In the genomic region with DNA sequence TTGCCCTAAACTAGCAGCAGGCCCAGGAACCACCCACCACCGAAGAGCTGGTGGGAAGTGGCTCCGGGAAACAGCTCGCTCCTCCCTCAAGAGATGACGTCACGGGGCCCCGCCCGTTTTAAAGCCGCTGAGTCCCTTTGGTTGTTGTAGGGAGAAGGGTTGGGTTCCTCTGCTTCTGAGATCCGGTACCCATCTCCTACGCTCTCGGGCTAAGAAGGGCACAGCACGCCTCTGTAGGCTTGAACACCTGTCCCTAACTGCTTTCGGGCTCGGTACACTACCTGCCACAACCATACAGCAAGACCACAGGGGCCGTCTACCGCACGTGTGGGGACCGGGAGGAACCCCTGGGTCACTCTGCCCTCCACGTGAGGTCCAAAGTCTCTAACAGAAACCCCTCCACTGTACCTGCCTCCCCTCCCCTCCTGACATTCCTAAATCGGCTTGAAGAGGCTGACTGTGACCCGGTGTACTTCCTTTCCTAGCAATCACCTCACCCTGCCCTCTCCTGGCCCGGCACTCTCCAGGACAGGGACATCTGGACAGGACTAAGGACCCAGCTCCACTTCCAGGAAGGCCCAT, we compare ENCODE assay signal across 9 mouse cellular contexts. TPM values are rescaled to one million over a fixed set of nuclear protein-coding genes. Genes with fewer than 3 reads are reported as not detected.
DNase-seq lines count a peak whose midpoint lies in the region; ATAC-seq lines count a peak whose summit lies in the region.
"Had no signal": no experiment of that assay in that cellular context is flagged by ENCODE, and none has a peak within 500 bp of the region (broad histone marks: within the 10 kb centered on the region; RNA-seq: fewer than 3 reads in every experiment).

No protein-coding gene starts in this region.

- intact Hi-C loops in heart, postnatal 10 days (cut with DNase I): loop anchor here (10.0 kb wide), 1 partner anchor 296 kb away; a partner anchor contains a TSS

- 7% methylated on average over 22 of the region's 22 CpGs for WGBS in forebrain, embryonic 13.5 days
- 6% methylated on average over 22 of the region's 22 CpGs for WGBS in liver, embryonic 15.5 days (ENCODE audit: insufficient replicate concordance)
- WGBS in neural tube, embryonic 12.5 days: 5% methylated on average over 22 of the region's 22 CpGs

- peak; percentile 98 for ATAC-seq in CD4-positive, CD25-positive, alpha-beta regulatory T cell, adult 4 months
- peak; percentile 85 for ATAC-seq in forebrain, embryonic 13.5 days
- ATAC-seq in liver, embryonic 15.5 days (ENCODE audit: insufficient read depth): peak; percentile 59
- peak; percentile 75 for ATAC-seq in neural tube, embryonic 12.5 days (ENCODE audit: low FRiP score, low read depth)
- ATAC-seq: Patski had no signal

- peaks cover 5% of the 10 kb centered on the region; the same call in 1 of the 2 replicates for H3K4me1 ChIP-seq in forebrain, embryonic 13.5 days
- peaks cover 10% of the 10 kb centered on the region for H3K4me1 ChIP-seq in liver, embryonic 15.5 days (replicated peaks)
- H3K4me1 ChIP-seq in neural tube, embryonic 12.5 days: peaks cover 7% of the 10 kb centered on the region

- no peaks in the 10 kb centered on the region for H3K9me3 ChIP-seq in forebrain, embryonic 13.5 days (replicated peaks)
- no peaks in the 10 kb centered on the region for H3K9me3 ChIP-seq in liver, embryonic 15.5 days (replicated peaks)
- no peaks in the 10 kb centered on the region for H3K9me3 ChIP-seq in neural tube, embryonic 12.5 days

- DNase-seq in c-Kit-positive CD71-negative TER-119-negative erythroid progenitor cells, embryonic 14.5 days (ENCODE audit: low read depth): peak; percentile 76
- DNase-seq in heart, postnatal 10 days: peak; percentile 92 to 93
- peak; percentile 90 to 92 for DNase-seq in kidney, postnatal 4 days
- peak; percentile 70 for DNase-seq in telencephalon, adult 2 months (ENCODE audit: low read depth, low spot score)

- no peaks in the 10 kb centered on the region for H3K27me3 ChIP-seq in forebrain, embryonic 13.5 days
- no peaks in the 10 kb centered on the region for H3K27me3 ChIP-seq in liver, embryonic 15.5 days
- 0 out of 2 replicates have a peak, but pooled peaks cover 3% of the 10 kb centered on the region for H3K27me3 ChIP-seq in neural tube, embryonic 12.5 days (replicated peaks)
- H3K27me3 ChIP-seq: Patski had no signal

- peak overlapping the region; percentile 38 for H3K4me3 ChIP-seq in forebrain, embryonic 13.5 days
- peak overlapping the region; percentile 44 for H3K4me3 ChIP-seq in liver, embryonic 15.5 days (replicated peaks)
- peak overlapping the region; percentile 31 for H3K4me3 ChIP-seq in neural tube, embryonic 12.5 days

- no peaks in the 10 kb centered on the region for H3K36me3 ChIP-seq in forebrain, embryonic 13.5 days (ENCODE audit: poor library complexity, severe bottlenecking)
- H3K36me3 ChIP-seq in liver, embryonic 15.5 days (replicated peaks): no peaks in the 10 kb centered on the region
- no peaks in the 10 kb centered on the region for H3K36me3 ChIP-seq in neural tube, embryonic 12.5 days

- H3K4me2 ChIP-seq in forebrain, embryonic 13.5 days: peak overlapping the region; percentile 62
- peak overlapping the region; percentile 75 for H3K4me2 ChIP-seq in liver, embryonic 15.5 days
- peak overlapping the region; percentile 67 for H3K4me2 ChIP-seq in neural tube, embryonic 12.5 days (replicated peaks)

- H3K27ac ChIP-seq in forebrain, embryonic 13.5 days: no peak overlapping the region
- H3K27ac ChIP-seq in liver, embryonic 15.5 days (replicated peaks): no peak overlapping the region
- no peak overlapping the region for H3K27ac ChIP-seq in neural tube, embryonic 12.5 days

- H3K9ac ChIP-seq in forebrain, embryonic 13.5 days: peak overlapping the region; percentile 43
- peak overlapping the region; percentile 27; the same call in 1 of the 2 replicates for H3K9ac ChIP-seq in liver, embryonic 15.5 days
- 0 out of 2 replicates have a peak overlapping the region, but pooled peaks have one; percentile 33 for H3K9ac ChIP-seq in neural tube, embryonic 12.5 days

RNA-seq across cellular contexts. Expression of a gene that starts 58.0 kb away (rescaled TPM):
- polyA plus RNA-seq in CD4-positive, CD25-positive, alpha-beta regulatory T cell, adult 4 months (2017; shearing (Covaris generic)): not detected
- 0.22 TPM in 1 of 2 replicates, not detected in the other for polyA plus RNA-seq in forebrain, embryonic 13.5 days (2015; fragmentation: Nextera tagmentation; extraction: Ambion mirVana)
- not detected for total RNA-seq in heart, postnatal 10 days (2021)
- polyA plus RNA-seq in liver, embryonic 15.5 days (2015; fragmentation: Nextera tagmentation; extraction: Ambion mirVana): not detected in 2 replicates
- 0.19 TPM in 1 of 2 replicates, not detected in the other for polyA plus RNA-seq in neural tube, embryonic 12.5 days (2016; fragmentation: Nextera tagmentation; extraction: Ambion mirVana)
- polyA plus RNA-seq: Patski had no signal
